Mouse (Mus musculus) megakaryocyte, embryonic 14.5 days (primary cell): ENCODE results near the gene Sugp1. TPM values are rescaled to one million over a fixed set of nuclear protein-coding genes. Genes with fewer than 3 reads are reported as not detected.

Source experiments
- H3K27me3 ChIP-seq: replicated peaks from 2 replicates; pipeline ENCODE3; 2012; ENCODE audit warnings: inconsistent platforms
- H3K36me3 ChIP-seq: replicated peaks from 2 replicates; pipeline ENCODE3; 2012; ENCODE audit warnings: low read length, inconsistent platforms, mixed read lengths
- H3K4me1 ChIP-seq: 2 replicates; pipeline ENCODE4 v1.6.1; 2012; ENCODE audit warnings: inconsistent platforms
- H3K4me3 ChIP-seq: replicated peaks from 2 replicates; pipeline ENCODE3; 2012; ENCODE audit warnings: moderate library complexity, mild to moderate bottlenecking, inconsistent platforms
- H3K9me3 ChIP-seq: 2 replicates; pipeline ENCODE4 v1.6.1; 2012; ENCODE audit warnings: inconsistent platforms
- FLI1 ChIP-seq: IDR thresholded peaks from 2 replicates; pipeline ENCODE4 v1.6.1; 2012; ENCODE audit warnings: low read length, inconsistent platforms, mixed read lengths
- GATA1 ChIP-seq: IDR thresholded peaks from 3 replicates; pipeline ENCODE4 v1.6.1; 2012; ENCODE audit warnings: mixed read lengths, low read length, inconsistent platforms, borderline replicate concordance
- polyA plus RNA-seq: library from polyadenylated mRNA; stranded (reverse); fragments of >175 nt; gene quantifications from 2 replicates; pipeline ENCODE4 v1.2.3, GENCODE M21; 2012; ENCODE audit warnings: low replicate concordance; ENCODE audit not compliant: insufficient read depth

Sugp1 gene
- polyA plus RNA-seq, 1 experiment = 38.9 TPM

DNA sequence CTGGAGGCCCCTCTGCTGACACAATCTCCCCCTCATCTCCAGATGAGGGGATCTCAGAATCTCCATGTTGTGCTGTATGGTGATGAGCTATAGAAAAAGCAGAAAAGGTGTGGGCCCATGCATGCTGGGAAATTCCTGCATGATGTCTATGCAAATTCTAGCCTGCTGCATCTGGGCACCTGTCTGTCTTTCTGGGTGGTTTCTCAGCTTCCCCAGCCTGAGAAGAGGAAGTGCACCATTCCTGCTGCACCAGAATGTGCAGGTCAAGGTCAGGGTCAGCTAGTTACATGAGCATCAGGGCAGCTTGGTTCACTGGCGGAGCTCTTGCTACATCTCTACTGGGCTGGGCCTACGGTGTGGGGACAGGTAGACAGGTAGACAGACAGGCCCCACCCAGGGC lies 67.8 kb downstream of the Sugp1 start:
- TF ChIP-seq GATA1 = no peak
- no peak for TF ChIP-seq FLI1
- Histone ChIP-seq H3K9me3 (no peaks in the 10 kb centered on the region), H3K4me1 (peaks cover 15% of the 10 kb centered on the region), H3K36me3 (no peaks in the 10 kb centered on the region), H3K27me3 (peaks cover 96% of the 10 kb centered on the region), H3K4me3 (no peak overlapping the region)

DNA sequence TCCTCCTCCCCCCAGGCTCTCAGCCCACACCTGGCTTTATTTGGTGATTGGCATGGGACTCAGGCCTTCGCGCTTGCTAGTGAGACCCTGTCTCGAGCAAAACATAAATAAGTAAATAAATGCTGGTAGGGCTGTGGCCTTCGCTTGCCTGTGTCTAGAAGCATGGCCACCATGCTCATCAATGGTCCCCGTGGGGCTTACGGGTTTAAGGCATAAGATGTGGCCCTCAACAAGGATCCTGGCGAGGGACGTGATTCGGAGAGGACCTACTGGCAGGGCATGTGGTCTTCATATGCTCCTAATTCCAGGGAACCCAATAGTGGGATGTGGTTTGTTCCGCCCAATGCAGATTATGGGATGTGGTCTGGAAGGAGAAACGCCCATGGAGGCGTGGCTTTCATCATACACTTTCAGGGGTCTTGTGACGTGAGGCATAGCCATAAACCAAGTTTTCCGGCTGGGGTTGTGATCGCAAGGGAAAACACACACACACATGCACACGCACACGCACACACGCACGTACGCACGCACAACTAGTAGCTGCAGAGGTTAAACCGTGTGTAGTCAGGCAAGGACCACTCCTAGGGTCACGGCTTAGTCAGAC lies 68.7 kb downstream of the Sugp1 start:
- peaks cover 97% of the 10 kb centered on the region for H3K27me3 ChIP-seq
- H3K4me1 ChIP-seq = peaks cover 15% of the 10 kb centered on the region
- peak overlapping the region; percentile 17 for H3K4me3 ChIP-seq
- no peaks in the 10 kb centered on the region for H3K36me3 ChIP-seq
- no peaks in the 10 kb centered on the region for H3K9me3 ChIP-seq
- TF ChIP-seq FLI1 (no peak), GATA1 (no peak)

DNA sequence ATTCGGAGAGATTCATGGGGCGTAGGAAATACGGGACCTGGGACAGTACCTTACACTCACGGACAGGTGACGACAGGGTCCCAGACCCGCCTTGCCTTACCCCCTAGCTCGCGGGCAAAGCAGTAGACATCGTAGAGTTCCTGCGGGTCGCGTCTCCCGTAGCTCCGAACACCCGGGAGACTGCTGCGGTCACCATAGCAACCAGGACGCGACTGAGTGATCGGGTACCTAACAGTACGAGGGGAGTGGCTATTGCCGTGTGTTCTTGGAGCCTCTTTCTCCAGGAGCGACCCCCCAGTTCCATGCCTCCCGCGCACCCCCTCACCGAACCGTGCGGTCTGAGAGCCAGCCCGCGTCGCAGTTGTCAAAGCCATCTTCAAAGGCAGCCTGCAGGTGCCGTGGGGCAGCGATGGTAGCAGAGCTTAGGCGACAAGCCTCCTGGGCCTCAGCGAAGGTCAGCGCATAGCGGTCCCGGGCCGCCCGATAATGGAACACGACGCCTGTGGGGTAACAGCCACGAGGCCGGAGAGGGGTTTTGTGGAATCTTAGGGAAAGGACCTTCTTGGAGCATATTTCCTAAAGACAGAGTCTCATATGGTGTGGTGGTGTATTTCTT lies 69.9 kb downstream of the Sugp1 start:
- Histone ChIP-seq H3K9me3 (no peaks in the 10 kb centered on the region), H3K4me1 (peaks cover 15% of the 10 kb centered on the region), H3K27me3 (peaks cover 97% of the 10 kb centered on the region), H3K4me3 (no peak overlapping the region), H3K36me3 (no peaks in the 10 kb centered on the region)
- TF ChIP-seq FLI1 (no peak), GATA1 (no peak)

DNA sequence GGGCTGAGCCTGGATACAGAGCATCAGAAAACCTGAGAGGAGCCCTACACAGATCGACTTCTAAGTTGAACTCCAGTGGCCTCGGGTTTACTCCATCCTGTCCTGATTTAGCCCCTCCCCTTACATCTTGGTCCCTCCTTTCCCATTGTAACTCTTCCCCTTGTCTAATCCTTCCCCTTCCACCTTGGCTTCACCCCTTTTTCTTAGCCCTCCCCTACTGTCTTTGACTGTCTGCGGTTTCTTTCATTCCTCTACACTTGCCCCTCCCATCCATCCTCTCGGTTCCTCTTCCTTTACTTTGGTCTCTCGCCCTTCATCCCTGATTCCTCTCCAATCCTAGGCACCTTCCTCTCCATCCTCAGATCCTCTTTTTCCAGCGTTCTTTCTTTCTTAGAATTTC lies 71.9 kb downstream of the Sugp1 start:
- H3K36me3 ChIP-seq = no peaks in the 10 kb centered on the region
- no peak for TF ChIP-seq GATA1
- TF ChIP-seq FLI1 = no peak
- no peaks in the 10 kb centered on the region for H3K9me3 ChIP-seq
- H3K27me3 ChIP-seq = peaks cover 96% of the 10 kb centered on the region
- no peak overlapping the region for H3K4me3 ChIP-seq
- peaks cover 18% of the 10 kb centered on the region for H3K4me1 ChIP-seq

DNA sequence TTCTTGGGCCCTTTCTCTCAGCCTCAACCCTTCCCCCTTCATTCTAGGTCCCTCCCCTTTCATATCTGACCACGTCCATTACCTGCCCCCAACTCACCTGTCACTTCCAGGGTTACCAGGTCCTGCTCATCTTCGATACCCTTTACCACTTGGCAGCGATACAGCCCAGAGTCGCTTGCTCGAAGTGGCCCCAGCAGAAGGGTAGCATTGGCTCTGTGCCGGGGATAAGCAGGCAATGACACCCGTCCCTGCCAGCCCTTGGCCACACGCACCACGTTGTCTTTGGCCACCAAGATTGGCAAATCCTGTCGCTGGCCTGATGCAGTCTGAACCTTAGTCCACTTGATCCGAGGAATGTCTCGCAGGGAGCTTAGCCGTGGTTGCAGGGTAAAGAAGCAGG lies 72.3 kb downstream of the Sugp1 start:
- H3K27me3 ChIP-seq = peaks cover 96% of the 10 kb centered on the region
- TF ChIP-seq GATA1 = no peak
- no peak for TF ChIP-seq FLI1
- H3K9me3 ChIP-seq = no peaks in the 10 kb centered on the region
- H3K36me3 ChIP-seq = no peaks in the 10 kb centered on the region
- H3K4me3 ChIP-seq = no peak overlapping the region
- peaks cover 18% of the 10 kb centered on the region for H3K4me1 ChIP-seq

DNA sequence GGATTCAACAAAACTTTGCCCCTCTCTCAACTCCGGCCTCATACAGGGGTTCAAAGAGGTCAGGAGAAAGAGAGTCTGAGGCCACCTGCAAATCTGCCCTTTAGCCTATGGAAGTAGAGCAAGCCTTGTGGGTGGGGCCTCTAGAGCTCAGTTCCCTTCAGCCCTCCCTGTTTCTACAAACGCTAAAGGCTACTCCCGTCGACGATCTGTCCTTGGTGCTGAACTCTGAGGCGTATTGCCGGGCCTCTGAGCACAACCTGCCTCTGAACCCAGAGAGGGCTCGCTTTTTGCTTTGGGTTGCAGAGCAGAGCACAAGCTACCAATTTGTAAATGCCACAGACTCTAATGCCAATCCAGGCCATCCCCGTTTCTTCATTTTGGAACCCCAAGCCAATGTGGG lies 75.0 kb downstream of the Sugp1 start:
- peaks cover 9% of the 10 kb centered on the region; the same call in 1 of the 2 replicates for H3K4me1 ChIP-seq
- no peaks in the 10 kb centered on the region for H3K36me3 ChIP-seq
- H3K27me3 ChIP-seq = peaks cover 96% of the 10 kb centered on the region
- H3K4me3 ChIP-seq = no peak overlapping the region
- TF ChIP-seq FLI1 = no peak
- no peak for TF ChIP-seq GATA1
- no peaks in the 10 kb centered on the region for H3K9me3 ChIP-seq

DNA sequence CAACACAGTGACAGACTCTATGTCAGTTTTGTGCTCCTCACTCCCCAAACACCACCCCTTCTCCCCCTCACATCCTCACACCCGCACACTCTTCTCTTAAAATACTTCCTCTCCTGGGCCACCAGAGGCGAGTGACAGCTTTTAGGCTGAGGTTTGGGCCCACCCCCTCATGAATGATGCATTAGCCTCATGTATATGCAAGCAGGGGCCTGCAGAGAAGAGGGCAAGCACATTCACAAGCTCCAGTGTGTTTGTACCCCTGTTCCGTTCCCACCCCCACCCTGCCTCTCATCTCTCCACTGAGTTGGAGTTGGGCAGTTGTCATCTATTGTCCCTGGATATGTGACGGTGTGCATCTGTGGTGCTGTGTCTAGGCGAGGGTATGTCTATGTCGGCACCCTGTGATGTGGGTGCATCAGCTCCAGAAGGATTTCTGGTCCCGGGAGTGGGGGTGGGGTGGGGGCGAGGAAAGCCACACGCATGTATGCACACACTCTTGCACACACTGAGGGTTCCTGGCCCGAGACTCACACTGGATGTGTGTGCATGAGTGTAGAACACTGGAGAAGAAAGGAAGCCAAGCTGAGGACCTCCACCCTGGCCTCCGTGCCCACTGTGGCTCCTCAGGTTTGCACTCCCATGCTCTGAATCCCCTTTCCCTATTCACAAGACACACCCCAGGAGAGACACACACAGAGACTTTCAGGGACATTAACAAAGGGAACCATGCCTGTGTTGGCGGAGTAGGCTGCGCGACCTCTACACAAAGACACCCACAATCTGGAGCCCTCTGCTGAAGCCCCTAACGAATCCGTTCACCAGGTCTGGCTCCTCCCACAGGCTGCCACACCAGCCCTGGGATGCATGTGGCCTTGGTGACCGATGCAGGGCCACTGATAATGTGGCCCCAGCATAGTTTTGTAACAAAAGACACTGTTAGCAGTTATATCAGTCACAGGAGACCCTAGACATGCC lies 76.4 kb downstream of the Sugp1 start:
- Histone ChIP-seq H3K4me3 (no peak overlapping the region), H3K9me3 (no peaks in the 10 kb centered on the region), H3K27me3 (peaks cover 89% of the 10 kb centered on the region), H3K4me1 (peaks cover 7% of the 10 kb centered on the region; the same call in 1 of the 2 replicates), H3K36me3 (no peaks in the 10 kb centered on the region)
- TF ChIP-seq GATA1 (no peak), FLI1 (no peak)

DNA sequence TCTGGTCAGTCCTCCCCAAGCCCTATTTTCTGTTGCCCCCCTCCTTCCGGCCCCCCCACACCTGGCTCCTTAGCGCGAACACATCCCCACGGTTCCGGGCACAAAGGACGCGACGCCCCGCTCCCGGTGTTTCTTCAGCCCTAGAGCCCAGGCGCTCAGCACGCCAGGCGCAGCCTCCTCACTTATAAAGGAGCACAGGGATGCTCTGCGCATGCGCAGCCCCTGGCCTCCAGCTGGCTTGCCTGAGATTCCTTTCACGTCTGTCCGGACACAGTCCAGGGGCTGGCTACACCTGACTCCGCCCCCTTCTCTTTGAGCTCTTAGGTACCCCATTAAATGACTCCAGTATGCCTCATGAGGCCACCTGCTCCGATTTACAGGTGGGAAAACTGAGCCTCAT lies 78.1 kb downstream of the Sugp1 start, which contains the start of gene Ncan:
TSS of gene Ncan (minus strand) at position 207 of the 400 bp plus-strand sequence.
- peaks cover 7% of the 10 kb centered on the region; the same call in 1 of the 2 replicates for H3K4me1 ChIP-seq
- no peak within 1 kb of the TSS for H3K4me3 ChIP-seq
- no peaks in the 10 kb centered on the region for H3K9me3 ChIP-seq
- H3K36me3 ChIP-seq = no peaks in the 10 kb centered on the region
- TF ChIP-seq FLI1 (no peak), GATA1 (no peak)
- peaks cover 85% of the 10 kb centered on the region for H3K27me3 ChIP-seq

Other genes starting within 250 kb of the Sugp1 start
- 7.0 and 14.6 TPM in 2 replicates for gene Gmip, start 234.1 kb upstream of the Sugp1 start, polyA plus RNA-seq
- 0.08 TPM in 1 of 2 replicates, not detected in the other for gene Lpar2, start 220.4 kb upstream of the Sugp1 start, polyA plus RNA-seq
- 1.7 TPM in 1 of 2 replicates, not detected in the other for gene Pbx4, start 210.3 kb upstream of the Sugp1 start, polyA plus RNA-seq
- 0.20 TPM in 1 of 2 replicates, not detected in the other for gene Cilp2, start 155.1 kb upstream of the Sugp1 start, polyA plus RNA-seq
- gene Tssk6, start 140.6 kb upstream of the Sugp1 start, polyA plus RNA-seq = 1.3 and 5.3 TPM in 2 replicates
- 31.7 and 195 TPM in 2 replicates for gene Ndufa13, start 140.3 kb upstream of the Sugp1 start, polyA plus RNA-seq
- 4.7 and 13.7 TPM in 2 replicates for gene Yjefn3, start 140.1 kb upstream of the Sugp1 start, polyA plus RNA-seq
- 83.9 and 88.5 TPM in 2 replicates for gene Gatad2a, start 46.4 kb upstream of the Sugp1 start, polyA plus RNA-seq
- 6.5 and 11.5 TPM in 2 replicates for gene Mau2, start 79 bp upstream of the Sugp1 start, polyA plus RNA-seq
- gene Tm6sf2, start 30.1 kb downstream of the Sugp1 start, polyA plus RNA-seq = 0.34 TPM in 1 of 2 replicates, not detected in the other
- not detected in 2 replicates for gene Hapln4, start 40.6 kb downstream of the Sugp1 start, polyA plus RNA-seq
- gene Ncan, start 78.1 kb downstream of the Sugp1 start, polyA plus RNA-seq = not detected in 2 replicates
- gene Nr2c2ap, start 88.5 kb downstream of the Sugp1 start, polyA plus RNA-seq = 14.3 TPM in 1 of 2 replicates, not detected in the other
- 8.9 and 18.5 TPM in 2 replicates for gene Rfxank, start 96.3 kb downstream of the Sugp1 start, polyA plus RNA-seq
- gene Borcs8, start 96.7 kb downstream of the Sugp1 start, polyA plus RNA-seq = 20.7 and 53.5 TPM in 2 replicates
- gene Mef2b, start 96.9 kb downstream of the Sugp1 start, polyA plus RNA-seq = 1.3 and 1.9 TPM in 2 replicates
- 63.2 and 162 TPM in 2 replicates for gene Tmem161a, start 129.5 kb downstream of the Sugp1 start, polyA plus RNA-seq
- 5.0 and 5.5 TPM in 2 replicates for gene Slc25a42, start 169.5 kb downstream of the Sugp1 start, polyA plus RNA-seq
- gene Sugp2, start 191.4 kb downstream of the Sugp1 start, polyA plus RNA-seq = 29.7 and 31.6 TPM in 2 replicates
- gene Armc6, start 191.7 kb downstream of the Sugp1 start, polyA plus RNA-seq = 22.2 and 27.8 TPM in 2 replicates
- gene Homer3, start 240.0 kb downstream of the Sugp1 start, polyA plus RNA-seq = 192 and 246 TPM in 2 replicates